ENCODE assay signal across 8 mouse cellular contexts in genomic region chr7:18891872-18892599, GRCm38 (mm10). TPM values are rescaled to one million over a fixed set of nuclear protein-coding genes. Genes with fewer than 3 reads are reported as not detected.
DNase-seq lines count a peak whose midpoint lies in the region; ATAC-seq and TF ChIP-seq lines count a peak whose summit lies in the region.

No protein-coding gene starts in this region.

- H3K4me1 ChIP-seq in CH12.LX (ENCODE audit: control insufficient read depth in 1 of 2, insufficient read depth in 2 of 2), result peaks cover 3 to 17% of the 10 kb centered on the region in 2 experiments; a peak in 2 of 4 replicates
- H3K4me1 ChIP-seq in forebrain, embryonic 12.5 days, result peaks cover 26% of the 10 kb centered on the region
- peaks cover 12% of the 10 kb centered on the region for H3K4me1 ChIP-seq in heart, postnatal 0 days (ENCODE audit: control insufficient read depth, insufficient read depth)
- peaks cover 11% of the 10 kb centered on the region for H3K4me1 ChIP-seq in liver, embryonic 16.5 days (ENCODE audit: control insufficient read depth, low read depth, low read length)
- H3K4me1 ChIP-seq in neural tube, embryonic 14.5 days (ENCODE audit: control insufficient read depth, insufficient read depth, low read length), result peaks cover 15% of the 10 kb centered on the region
- peaks cover 19% of the 10 kb centered on the region for H3K4me1 ChIP-seq in testis, adult 2 months (ENCODE audit: control insufficient read depth, insufficient read depth, low read length)

- TF ChIP-seq RAD21 in CH12.LX (IDR thresholded peaks at IDR 0.05; ENCODE audit: low read depth, low read length), result peak; percentile 54

- no peak overlapping the region for H3K9ac ChIP-seq in CH12.LX (ENCODE audit: insufficient read depth, low read depth)
- H3K9ac ChIP-seq in forebrain, embryonic 12.5 days, result peak overlapping the region; percentile 44
- no peak overlapping the region for H3K9ac ChIP-seq in heart, postnatal 0 days (replicated peaks; ENCODE audit: low read depth, low read length)
- H3K9ac ChIP-seq in liver, embryonic 16.5 days (ENCODE audit: low read depth, low read length), result no peak overlapping the region
- peak overlapping the region; percentile 46 for H3K9ac ChIP-seq in neural tube, embryonic 14.5 days (replicated peaks; ENCODE audit: low read depth, low read length)

- in situ Hi-C loops in CH12.LX (cut with MboI; ENCODE audit: low pct_ligation_motif_present, low pct_unique_long_range_greater_than_20kb, low sequenced_read_pairs), result loop anchor here (10.0 kb wide), 2 partner anchors 93 to 133 kb away; partner anchors contain the start of genes Foxa3, Nanos2 and Sympk

- no peaks in the 10 kb centered on the region for H3K9me3 ChIP-seq in CH12.LX (replicated peaks; ENCODE audit: low read length)
- H3K9me3 ChIP-seq in forebrain, embryonic 12.5 days, result no peaks in the 10 kb centered on the region
- no peaks in the 10 kb centered on the region for H3K9me3 ChIP-seq in heart, postnatal 0 days (replicated peaks; ENCODE audit: control insufficient read depth, low read length)
- no peaks in the 10 kb centered on the region for H3K9me3 ChIP-seq in liver, embryonic 16.5 days (replicated peaks; ENCODE audit: control insufficient read depth, low read length)
- H3K9me3 ChIP-seq in neural tube, embryonic 14.5 days (ENCODE audit: control insufficient read depth, low read length), result no peaks in the 10 kb centered on the region

- no peak for TF ChIP-seq EP300 in CH12.LX (IDR thresholded peaks at IDR 0.05; ENCODE audit: low read length)
- TF ChIP-seq EP300 in heart, postnatal 0 days (IDR thresholded peaks at IDR 0.05; ENCODE audit: low read depth), result no peak

- peak; percentile 72 for DNase-seq in CH12.LX (ENCODE audit: extremely low read depth)
- DNase-seq in c-Kit-positive CD71-positive TER-119-positive erythroid progenitor cells, embryonic 14.5 days (ENCODE audit: low spot score), result peak; percentile 75
- peak; percentile 68 for DNase-seq in heart, postnatal 0 days (ENCODE audit: low spot score)
- peak; percentile 93 to 94 for DNase-seq in kidney, postnatal 4 days

- H3K79me2 ChIP-seq in CH12.LX (replicated peaks; ENCODE audit: control insufficient read depth, extremely low read depth, insufficient read depth, poor library complexity, severe bottlenecking), result no peaks in the 10 kb centered on the region

- peaks cover 0 to 32% of the 10 kb centered on the region in 2 experiments for H3K36me3 ChIP-seq in CH12.LX (replicated peaks in 1 of 2; ENCODE audit: control insufficient read depth in 1 of 2, insufficient read depth in 1 of 2, low read length in 1 of 2)
- H3K36me3 ChIP-seq in forebrain, embryonic 12.5 days (replicated peaks), result no peaks in the 10 kb centered on the region
- no peaks in the 10 kb centered on the region for H3K36me3 ChIP-seq in heart, postnatal 0 days (replicated peaks; ENCODE audit: control insufficient read depth, insufficient read depth, low read length)
- no peaks in the 10 kb centered on the region for H3K36me3 ChIP-seq in liver, embryonic 16.5 days (ENCODE audit: control insufficient read depth, insufficient read depth)
- no peaks in the 10 kb centered on the region for H3K36me3 ChIP-seq in neural tube, embryonic 14.5 days (ENCODE audit: control insufficient read depth, insufficient read depth, low read length)
- no peaks in the 10 kb centered on the region for H3K36me3 ChIP-seq in testis, adult 2 months (ENCODE audit: control insufficient read depth, insufficient read depth, low read length)

- H3K4me2 ChIP-seq in CH12.LX (ENCODE audit: insufficient read depth, low read depth, poor library complexity, severe bottlenecking), result peak overlapping the region; percentile 22; the same call in 1 of the 2 replicates
- peak overlapping the region; percentile 65 for H3K4me2 ChIP-seq in forebrain, embryonic 12.5 days
- peak overlapping the region; percentile 70 for H3K4me2 ChIP-seq in heart, postnatal 0 days (ENCODE audit: low read depth, low read length)
- peak overlapping the region; percentile 55 for H3K4me2 ChIP-seq in liver, embryonic 16.5 days (ENCODE audit: low read depth, low read length)
- peak overlapping the region; percentile 80 for H3K4me2 ChIP-seq in neural tube, embryonic 14.5 days (ENCODE audit: low read depth, low read length)

- 20% methylated on average over 33 of the region's 33 CpGs for WGBS in forebrain, embryonic 12.5 days
- WGBS in heart, postnatal 0 days, result 19% methylated on average over 33 of the region's 33 CpGs
- 18% methylated on average over 33 of the region's 33 CpGs for WGBS in liver, embryonic 16.5 days (ENCODE audit: insufficient replicate concordance)
- WGBS in neural tube, embryonic 14.5 days, result 24% methylated on average over 33 of the region's 33 CpGs

- H3K27me3 ChIP-seq in CH12.LX (replicated peaks), result no peaks in the 10 kb centered on the region
- H3K27me3 ChIP-seq in forebrain, embryonic 12.5 days, result peaks cover 31% of the 10 kb centered on the region
- peaks cover 9% of the 10 kb centered on the region for H3K27me3 ChIP-seq in heart, postnatal 0 days (ENCODE audit: control insufficient read depth, insufficient read depth, low read length)
- H3K27me3 ChIP-seq in liver, embryonic 16.5 days (ENCODE audit: control insufficient read depth, insufficient read depth, low read depth, low read length), result peaks cover 15% of the 10 kb centered on the region
- H3K27me3 ChIP-seq in neural tube, embryonic 14.5 days (ENCODE audit: control insufficient read depth, insufficient read depth, low read length), result no peaks in the 10 kb centered on the region
- no peaks in the 10 kb centered on the region for H3K27me3 ChIP-seq in testis, adult 2 months (ENCODE audit: control insufficient read depth, insufficient read depth, low read length)

- H3K4me3 ChIP-seq in CH12.LX (replicated peaks in 1 of 3; ENCODE audit: low read depth in 2 of 3, low read length in 2 of 3, poor library complexity in 1 of 3), result no peak overlapping the region
- H3K4me3 ChIP-seq in forebrain, embryonic 12.5 days (replicated peaks), result peak overlapping the region; percentile 37
- H3K4me3 ChIP-seq in heart, postnatal 0 days (ENCODE audit: low read depth, low read length), result peak overlapping the region; percentile 36
- H3K4me3 ChIP-seq in liver, embryonic 16.5 days (ENCODE audit: low read depth, low read length), result peak overlapping the region; percentile 36
- H3K4me3 ChIP-seq in neural tube, embryonic 14.5 days (ENCODE audit: low read depth, low read length), result peak overlapping the region; percentile 31
- peak overlapping the region; percentile 74 for H3K4me3 ChIP-seq in testis, adult 2 months (ENCODE audit: control insufficient read depth, low read depth, low read length)

- no peak for TF ChIP-seq POLR2A in CH12.LX (IDR thresholded peaks at IDR 0.05; ENCODE audit: low read depth, low read length)
- TF ChIP-seq POLR2A in testis, adult 2 months (IDR thresholded peaks at IDR 0.05; ENCODE audit: control insufficient read depth, low read depth, low read length), result 0 out of 2 replicates have a peak, but pooled peaks have one; percentile 17

- TF ChIP-seq CTCF in CH12.LX (conservative IDR thresholded peaks at IDR 0.05 in 1 of 2, IDR thresholded peaks at IDR 0.05 in 1 of 2; ENCODE audit: low read depth in 2 of 2, low read length in 2 of 2), result peak; percentile 49 to 84; a peak in 3 of 4 replicates
- peak; percentile 91 for TF ChIP-seq CTCF in heart, postnatal 0 days (IDR thresholded peaks at IDR 0.05; ENCODE audit: low read depth)
- peak; percentile 86 for TF ChIP-seq CTCF in testis, adult 2 months (IDR thresholded peaks at IDR 0.05; ENCODE audit: control insufficient read depth, insufficient read depth, insufficient replicate concordance, low read depth, low read length)

- dilution Hi-C loops in CH12.LX (cut with MboI; ENCODE audit: extremely low pct_ligation_motif_present, extremely low pct_unique_long_range_greater_than_20kb, low sequenced_read_pairs), result no loop called here

- ATAC-seq in forebrain, embryonic 12.5 days (ENCODE audit: low FRiP score), result peak; percentile 69
- peak; percentile 66 for ATAC-seq in heart, postnatal 0 days (ENCODE audit: insufficient read depth, low read depth)
- ATAC-seq in liver, embryonic 16.5 days (ENCODE audit: low read depth), result peak; percentile 58
- peak; percentile 74 for ATAC-seq in neural tube, embryonic 14.5 days (ENCODE audit: low read depth)

- H3K27ac ChIP-seq in CH12.LX (ENCODE audit: insufficient read depth, low read depth), result no peak overlapping the region
- no peak overlapping the region for H3K27ac ChIP-seq in forebrain, embryonic 12.5 days
- H3K27ac ChIP-seq in heart, postnatal 0 days (ENCODE audit: low read depth), result no peak overlapping the region
- no peak overlapping the region for H3K27ac ChIP-seq in liver, embryonic 16.5 days (ENCODE audit: low read length)
- H3K27ac ChIP-seq in neural tube, embryonic 14.5 days (ENCODE audit: low read depth, low read length), result 0 out of 2 replicates have a peak overlapping the region, but pooled peaks have one; percentile 16
- no peak overlapping the region for H3K27ac ChIP-seq in testis, adult 2 months (ENCODE audit: control insufficient read depth, insufficient read depth, low read depth, low read length)

RNA-seq across cellular contexts. Expression of gene Ccdc61, which starts 18.2 kb away (rescaled TPM):
- total RNA-seq in CH12.LX (2012; rRNA removed), result 16.3 and 17.4 TPM in 2 replicates
- 11.7 and 11.9 TPM in 2 replicates for total RNA-seq in CH12.LX (2014; rRNA removed)
- polyA plus RNA-seq in CH12.LX (2012; ENCODE audit: insufficient read length, low read depth), result 13.2 and 27.3 TPM in 2 replicates
- 39.7 and 41.0 TPM in 2 replicates for polyA plus RNA-seq in forebrain, embryonic 12.5 days (2016; fragmentation: Nextera tagmentation; extraction: Ambion mirVana)
- 26.9 and 30.9 TPM in 2 replicates for total RNA-seq in heart, postnatal 0 days (2014; rRNA removed; ENCODE audit: low replicate concordance)
- polyA plus RNA-seq in heart, postnatal 0 days (2015; fragmentation: Nextera tagmentation; extraction: Ambion mirVana), result 12.7 and 15.5 TPM in 2 replicates
- polyA plus RNA-seq in liver, embryonic 16.5 days (2015; fragmentation: Nextera tagmentation; extraction: Ambion mirVana), result 7.9 and 8.4 TPM in 2 replicates
- polyA plus RNA-seq in neural tube, embryonic 14.5 days (2014; fragmentation: Nextera tagmentation; extraction: Ambion mirVana), result 17.6 and 20.2 TPM in 2 replicates
- polyA plus RNA-seq in testis, adult 2 months (2012; rRNA removed), result 23.8 and 26.8 TPM in 2 replicates

RNA-seq across cellular contexts. Expression of gene Pglyrp1, which starts 20.9 kb away (rescaled TPM):
- total RNA-seq in CH12.LX (2012; rRNA removed), result 0.25 and 0.51 TPM in 2 replicates
- 0.45 TPM in 1 of 2 replicates, not detected in the other for total RNA-seq in CH12.LX (2014; rRNA removed)
- polyA plus RNA-seq in CH12.LX (2012; ENCODE audit: insufficient read length, low read depth), result 3.8 and 4.7 TPM in 2 replicates
- 1.8 and 3.1 TPM in 2 replicates for polyA plus RNA-seq in forebrain, embryonic 12.5 days (2016; fragmentation: Nextera tagmentation; extraction: Ambion mirVana)
- total RNA-seq in heart, postnatal 0 days (2014; rRNA removed; ENCODE audit: low replicate concordance), result 1.4 TPM in 1 of 2 replicates, not detected in the other
- 1.8 and 6.9 TPM in 2 replicates for polyA plus RNA-seq in heart, postnatal 0 days (2015; fragmentation: Nextera tagmentation; extraction: Ambion mirVana)
- 76.1 and 87.5 TPM in 2 replicates for polyA plus RNA-seq in liver, embryonic 16.5 days (2015; fragmentation: Nextera tagmentation; extraction: Ambion mirVana)
- polyA plus RNA-seq in neural tube, embryonic 14.5 days (2014; fragmentation: Nextera tagmentation; extraction: Ambion mirVana), result 18.3 and 18.7 TPM in 2 replicates
- 0.14 TPM in 1 of 2 replicates, not detected in the other for polyA plus RNA-seq in testis, adult 2 months (2012; rRNA removed)

RNA-seq across cellular contexts. Expression of gene Nova2, which starts 33.7 kb away (rescaled TPM):
- total RNA-seq in CH12.LX (2012; rRNA removed) (0.04 TPM in 2 replicates), CH12.LX (2014; rRNA removed) (not detected in 2 replicates)
- not detected in 2 replicates for polyA plus RNA-seq in CH12.LX (2012; ENCODE audit: insufficient read length, low read depth)
- polyA plus RNA-seq in forebrain, embryonic 12.5 days (2016; fragmentation: Nextera tagmentation; extraction: Ambion mirVana), result 10.8 and 11.3 TPM in 2 replicates
- total RNA-seq in heart, postnatal 0 days (2014; rRNA removed; ENCODE audit: low replicate concordance), result 0.61 and 1.3 TPM in 2 replicates
- 0.37 and 0.41 TPM in 2 replicates for polyA plus RNA-seq in heart, postnatal 0 days (2015; fragmentation: Nextera tagmentation; extraction: Ambion mirVana)
- 0.06 and 0.09 TPM in 2 replicates for polyA plus RNA-seq in liver, embryonic 16.5 days (2015; fragmentation: Nextera tagmentation; extraction: Ambion mirVana)
- polyA plus RNA-seq in neural tube, embryonic 14.5 days (2014; fragmentation: Nextera tagmentation; extraction: Ambion mirVana), result 17.1 and 18.4 TPM in 2 replicates
- 2.4 TPM in 2 replicates for polyA plus RNA-seq in testis, adult 2 months (2012; rRNA removed)

RNA-seq across cellular contexts. Expression of gene Mill2, which starts 52.3 kb away (rescaled TPM):
- not detected in 2 replicates for total RNA-seq in CH12.LX (2012; rRNA removed)
- not detected in 2 replicates for total RNA-seq in CH12.LX (2014; rRNA removed)
- not detected in 2 replicates for polyA plus RNA-seq in CH12.LX (2012; ENCODE audit: insufficient read length, low read depth)
- polyA plus RNA-seq in forebrain, embryonic 12.5 days (2016; fragmentation: Nextera tagmentation; extraction: Ambion mirVana), result 0.09 and 0.18 TPM in 2 replicates
- total RNA-seq in heart, postnatal 0 days (2014; rRNA removed; ENCODE audit: low replicate concordance), result 0.34 and 3.0 TPM in 2 replicates
- polyA plus RNA-seq in heart, postnatal 0 days (2015; fragmentation: Nextera tagmentation; extraction: Ambion mirVana), result 0.86 and 1.2 TPM in 2 replicates
- polyA plus RNA-seq in liver, embryonic 16.5 days (2015; fragmentation: Nextera tagmentation; extraction: Ambion mirVana), result 0.21 and 0.24 TPM in 2 replicates
- 0.46 TPM in 1 of 2 replicates, not detected in the other for polyA plus RNA-seq in neural tube, embryonic 14.5 days (2014; fragmentation: Nextera tagmentation; extraction: Ambion mirVana)
- polyA plus RNA-seq in testis, adult 2 months (2012; rRNA removed), result 0.63 and 0.94 TPM in 2 replicates

Comparison
In these comparisons a context has a peak if more than half of its experiments do, and no peak if none do; other contexts are left out.
1. H3K4me2 ChIP-seq: peak in every context shown above with its lines; median percentile 80 in neural tube, embryonic 14.5 days; 70 in heart, postnatal 0 days; 65 in forebrain, embryonic 12.5 days; 55 in liver, embryonic 16.5 days; 22 in CH12.LX.
2. H3K4me3 ChIP-seq: peak in forebrain, embryonic 12.5 days (single experiment), heart, postnatal 0 days (single experiment), liver, embryonic 16.5 days (single experiment), neural tube, embryonic 14.5 days (single experiment) and testis, adult 2 months (single experiment); none in CH12.LX (0 of 3).
3. H3K9ac ChIP-seq: peak in forebrain, embryonic 12.5 days (single experiment) and neural tube, embryonic 14.5 days (single experiment); none in CH12.LX (single experiment), heart, postnatal 0 days (single experiment) and liver, embryonic 16.5 days (single experiment).
4. Peak in every context shown above with its lines, with median percentiles within 50 percentile points of each other: DNase-seq, CTCF ChIP-seq and ATAC-seq.